Mouse (Mus musculus) urinary bladder, postnatal 36 days (tissue): ENCODE data around the gene Gja1.
"Not testable (repeated sequence)": the region's sequence is repeated elsewhere in the genome, so short reads cannot be mapped to it uniquely, and the experiment has no call there.

Experiments
- DNase-seq, 2 experiments: peaks; one replicate each; pipeline ENCODE4 v3.0.0; 2022; ENCODE audit warnings: low spot score in 2 of 2, mixed read lengths in 1 of 2

The Gja1 gene

DNA sequence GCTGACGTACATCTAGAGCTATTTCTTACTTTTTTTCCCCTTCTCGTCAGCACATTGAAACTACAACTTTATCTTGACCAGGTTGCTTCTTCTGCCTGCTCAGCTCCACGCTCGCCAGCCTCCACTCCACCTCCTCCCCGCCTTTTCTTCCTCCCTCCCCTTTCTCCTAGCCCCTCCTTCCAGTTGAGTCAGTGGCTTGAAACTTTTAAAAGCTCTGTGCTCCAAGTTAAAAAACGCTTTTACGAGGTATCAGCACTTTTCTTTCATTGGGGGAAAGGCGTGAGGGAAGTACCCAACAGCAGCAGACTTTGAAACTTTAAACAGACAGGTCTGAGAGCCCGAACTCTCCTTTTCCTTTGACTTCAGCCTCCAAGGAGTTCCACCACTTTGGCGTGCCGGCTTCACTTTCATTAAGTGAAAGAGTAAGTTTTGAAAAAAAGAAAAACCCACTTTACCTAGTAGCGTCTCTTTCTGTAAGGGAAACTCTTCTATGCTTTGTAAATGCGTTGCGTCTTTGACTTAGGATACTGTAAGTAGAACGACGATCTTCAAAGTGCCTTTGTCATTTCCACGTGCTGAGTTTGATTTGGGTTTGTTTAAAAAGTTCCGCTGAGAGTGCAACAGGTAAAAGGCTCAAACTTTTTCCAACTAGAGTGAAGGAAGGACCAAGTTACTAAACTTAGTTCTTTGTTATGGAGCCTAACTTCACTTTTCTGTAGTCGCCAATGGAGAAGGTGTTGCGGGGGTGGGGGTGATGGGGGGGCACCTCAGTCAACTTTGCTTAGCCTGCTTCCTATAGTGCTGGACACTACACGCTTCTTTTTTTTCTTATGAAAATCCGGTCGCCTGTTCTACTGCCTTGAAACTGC is at the start of gene Gja1:
TSS of gene Gja1 (plus strand) at position 234 of the 869 bp plus-strand sequence.
- DNase-seq: peak; percentile 53 to 70

DNA sequence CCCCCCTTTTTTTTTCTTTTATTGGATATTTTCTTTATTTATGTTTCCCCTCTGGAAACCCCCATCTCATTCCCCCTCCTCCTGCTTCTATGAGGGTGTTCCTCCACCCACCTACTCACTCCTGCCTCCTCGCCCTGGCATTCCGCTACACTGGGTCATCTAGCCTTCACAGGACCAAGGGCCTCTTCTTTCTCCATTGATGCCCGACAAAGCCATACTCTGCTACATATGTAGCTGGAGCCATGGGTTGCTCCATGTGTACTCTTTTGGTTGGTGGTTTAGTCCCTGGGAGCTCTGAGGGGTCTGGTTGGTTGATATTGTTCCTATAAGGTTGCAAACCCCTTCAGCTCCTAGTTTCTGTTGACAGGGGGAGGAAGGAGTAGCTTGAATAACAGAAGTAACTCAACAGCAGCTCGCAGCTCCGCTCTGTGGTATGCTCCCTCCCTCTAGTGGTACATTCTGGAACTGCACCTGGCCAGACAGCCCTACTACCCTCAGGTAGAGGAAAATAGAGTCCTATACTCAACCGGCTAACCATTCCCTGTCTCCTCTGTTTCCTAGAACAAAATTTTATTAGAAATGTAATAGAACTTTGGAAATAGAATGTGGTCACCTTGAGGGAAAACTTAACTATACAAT is 38.2 kb upstream of the Gja1 start:
- DNase-seq: peak; percentile 58 to 76

DNA sequence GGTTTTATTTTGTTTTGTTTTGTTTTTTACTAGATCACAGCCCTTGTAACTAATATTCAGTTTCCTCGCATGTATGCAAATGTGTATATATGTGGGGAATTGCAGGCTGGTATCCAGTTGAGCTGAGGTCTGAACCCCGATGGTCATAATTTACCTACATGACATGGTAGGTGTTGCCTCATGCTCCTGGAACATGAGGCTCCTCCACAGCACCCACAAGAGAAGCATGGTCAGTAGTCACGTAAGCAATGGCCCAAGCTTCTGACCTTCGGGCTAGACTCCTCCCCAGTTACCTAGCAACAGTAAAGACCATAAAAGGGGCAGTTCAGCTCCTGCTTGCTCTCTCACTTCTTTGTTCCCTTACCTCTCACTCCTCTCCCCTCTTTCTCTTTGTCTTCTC is 16.7 kb upstream of the Gja1 start:
- no peak for DNase-seq

DNA sequence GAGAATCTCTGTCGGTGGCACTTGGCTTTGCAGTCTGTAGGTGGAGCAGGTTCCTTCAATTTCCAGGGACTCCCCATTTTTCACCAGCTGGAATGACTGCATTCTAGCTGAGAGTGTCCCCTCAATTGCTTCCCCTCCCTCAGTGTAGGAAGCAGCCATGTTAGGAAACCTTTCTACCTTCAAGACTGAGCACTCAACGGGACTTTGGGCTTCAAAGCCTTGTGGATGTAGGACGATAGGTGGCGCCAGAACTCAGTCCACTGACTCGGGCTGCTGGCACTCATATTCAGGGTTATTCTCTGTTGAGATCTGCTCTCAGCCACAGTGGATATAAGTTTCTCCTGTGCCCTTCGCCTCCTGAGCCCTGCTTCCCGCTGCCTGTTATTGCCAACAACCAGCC is 8.1 kb upstream of the Gja1 start:
- peak; percentile 67 to 76 for DNase-seq

DNA sequence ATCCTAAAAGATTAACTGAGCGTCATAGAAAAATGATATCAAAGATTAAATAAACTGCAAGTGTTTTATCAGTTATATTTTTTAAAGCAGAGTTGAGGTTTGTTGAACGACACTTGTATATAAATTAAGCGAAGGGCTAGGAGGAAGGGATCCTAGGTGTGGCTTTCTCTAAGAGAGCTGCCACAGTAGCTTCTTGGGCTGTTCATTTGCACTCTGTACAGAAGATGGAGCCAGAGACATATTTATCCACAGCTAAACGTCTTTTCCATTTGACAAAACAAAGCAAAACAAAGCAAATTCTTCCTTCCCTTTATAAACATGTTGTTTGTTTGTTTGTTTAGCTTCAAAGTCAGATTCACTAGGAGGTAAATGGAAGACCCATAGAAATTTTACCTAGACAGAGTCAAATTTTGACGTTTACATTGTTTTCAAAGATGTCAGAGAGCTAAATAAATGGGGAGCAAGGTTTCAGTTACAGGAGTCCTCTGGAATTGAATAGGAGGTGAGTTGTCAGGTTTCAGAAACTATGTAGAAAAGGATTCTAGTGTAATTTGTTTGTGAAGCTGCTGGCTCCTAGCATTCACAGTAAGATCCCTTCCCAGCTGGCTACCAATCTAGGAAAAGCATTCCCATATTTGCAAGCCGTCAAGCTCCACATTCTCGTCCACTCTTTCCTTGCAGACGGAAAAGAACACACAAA is 4.0 kb upstream of the Gja1 start:
- DNase-seq: no peak

DNA sequence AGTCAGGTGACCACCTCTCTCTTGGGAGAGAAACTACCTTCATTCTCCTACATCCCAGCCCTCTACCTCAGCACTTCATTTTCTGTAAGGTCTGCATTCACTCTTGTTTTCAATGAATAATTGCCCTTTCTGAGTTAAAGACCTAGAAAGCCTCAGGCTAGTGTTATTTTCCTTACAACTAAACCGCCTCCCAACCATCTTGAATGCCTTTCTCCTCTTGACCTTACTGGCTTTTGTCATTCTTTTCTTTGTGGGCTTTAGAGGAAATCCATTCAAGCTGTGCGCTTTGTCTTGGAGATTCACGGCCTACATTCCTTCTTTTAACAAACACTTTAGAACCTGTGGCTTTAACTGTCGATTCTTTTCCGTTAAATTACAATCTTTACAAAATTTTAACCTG is 3.0 kb upstream of the Gja1 start:
- no peak for DNase-seq

DNA sequence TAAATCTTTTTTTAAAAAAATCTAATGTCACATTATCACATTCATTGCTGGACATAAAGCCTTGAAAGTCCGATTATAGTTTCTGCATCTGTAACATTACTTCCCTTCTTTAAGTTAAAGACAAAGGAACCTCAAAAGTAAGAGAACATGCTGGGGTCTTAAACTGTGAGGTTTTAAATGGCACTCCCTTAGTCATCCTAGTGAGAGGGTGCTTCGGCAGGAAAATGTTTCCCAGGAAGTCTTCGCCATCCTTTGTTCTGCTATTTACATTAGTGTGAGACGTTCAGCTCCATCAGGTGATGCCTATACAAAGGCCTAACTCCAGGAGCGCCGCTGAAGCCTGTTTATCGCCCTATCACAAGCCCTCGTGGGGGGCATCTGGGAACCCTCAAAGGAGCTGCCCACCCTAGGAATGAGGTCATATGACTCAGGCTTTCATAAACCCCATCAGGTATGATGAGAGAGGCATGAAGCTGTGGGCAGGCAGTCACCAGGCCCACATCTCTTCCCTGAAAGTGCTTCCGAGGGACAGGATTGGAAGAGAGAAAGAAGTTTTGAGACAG is 1.1 kb upstream of the Gja1 start:
- DNase-seq: no peak

DNA sequence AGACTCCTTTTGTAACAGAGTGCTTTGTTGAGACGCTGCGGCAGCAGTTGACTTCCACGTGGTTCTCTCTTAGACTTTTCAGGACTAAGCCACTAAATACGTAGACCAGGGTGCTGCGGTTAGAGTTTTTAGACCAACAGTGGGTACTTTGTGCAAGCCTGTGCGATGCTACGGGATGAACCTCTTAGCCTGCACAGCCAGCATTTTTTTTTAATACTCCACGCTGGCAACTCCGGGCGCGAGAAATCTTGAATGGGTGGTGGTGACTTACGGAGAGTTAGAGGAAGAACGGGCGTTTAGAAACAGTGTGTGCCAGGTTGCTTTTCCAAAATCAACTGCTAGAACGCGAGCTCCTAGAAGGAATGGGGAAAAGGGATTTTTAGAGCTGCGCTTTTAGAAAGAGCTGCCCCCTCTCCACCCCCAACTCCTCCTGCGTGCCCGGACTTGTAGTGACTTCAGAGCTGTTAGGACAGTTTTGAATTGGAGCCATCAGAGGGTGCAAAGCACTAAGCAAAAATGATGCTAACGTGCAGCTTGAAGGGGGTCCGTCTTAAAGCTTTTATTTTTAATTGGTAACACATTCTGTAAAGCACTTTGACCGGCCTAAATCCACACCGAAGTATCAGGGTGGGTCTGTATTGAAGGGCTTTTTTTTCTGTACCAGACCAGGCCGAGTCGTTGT is 977 bp downstream of the Gja1 start:
- DNase-seq: peak; percentile 4 to 17

DNA sequence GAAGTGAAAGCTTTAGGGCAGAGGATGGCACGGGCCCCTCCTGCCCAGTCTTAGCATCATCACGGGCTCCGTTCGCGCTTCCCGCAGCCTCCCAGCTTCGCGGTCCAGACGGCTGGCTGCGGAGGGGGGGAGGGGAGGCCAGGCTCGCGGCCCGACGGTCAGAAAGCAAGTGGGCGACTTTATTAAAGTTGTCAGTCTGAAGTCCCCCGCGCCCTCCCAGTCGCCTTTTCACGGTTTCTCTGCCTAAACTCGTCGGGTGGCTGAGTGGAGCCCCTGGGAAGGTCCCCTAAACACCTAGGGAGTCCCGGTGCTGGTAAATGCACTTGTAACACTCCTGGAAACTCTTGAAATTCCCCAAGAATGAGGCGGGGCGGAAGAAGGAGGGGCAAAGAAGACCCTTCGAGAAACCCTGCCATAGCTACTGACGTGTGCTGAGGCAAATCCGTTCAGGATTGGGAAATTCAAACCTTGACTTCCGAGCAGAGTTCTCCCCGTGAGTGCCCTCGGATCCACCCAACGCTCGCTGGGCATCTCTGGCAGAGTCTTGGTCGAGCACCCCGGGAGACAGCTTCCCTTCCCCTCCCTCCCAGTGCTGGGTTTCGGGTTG is 1.6 kb downstream of the Gja1 start:
- peak; percentile 24 to 43 for DNase-seq

DNA sequence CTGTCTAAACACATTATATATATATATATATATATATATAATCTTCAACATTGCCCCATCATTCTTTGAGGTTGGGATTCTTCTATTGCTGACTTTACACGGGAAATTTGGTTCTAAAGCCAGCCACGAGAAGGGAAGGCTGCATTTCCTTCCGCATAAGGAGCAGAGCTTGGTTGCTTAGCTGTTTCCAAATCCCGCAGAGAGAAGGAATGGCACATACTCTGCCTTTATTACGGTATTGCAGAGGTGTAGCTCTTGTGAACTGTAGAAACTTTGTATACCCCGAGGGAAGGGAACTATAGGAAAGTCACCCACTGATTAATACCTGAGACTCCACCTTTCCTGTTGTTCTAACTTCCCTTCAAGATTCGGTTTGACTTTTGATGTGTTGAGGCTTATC is 2.6 kb downstream of the Gja1 start:
- DNase-seq: no peak

DNA sequence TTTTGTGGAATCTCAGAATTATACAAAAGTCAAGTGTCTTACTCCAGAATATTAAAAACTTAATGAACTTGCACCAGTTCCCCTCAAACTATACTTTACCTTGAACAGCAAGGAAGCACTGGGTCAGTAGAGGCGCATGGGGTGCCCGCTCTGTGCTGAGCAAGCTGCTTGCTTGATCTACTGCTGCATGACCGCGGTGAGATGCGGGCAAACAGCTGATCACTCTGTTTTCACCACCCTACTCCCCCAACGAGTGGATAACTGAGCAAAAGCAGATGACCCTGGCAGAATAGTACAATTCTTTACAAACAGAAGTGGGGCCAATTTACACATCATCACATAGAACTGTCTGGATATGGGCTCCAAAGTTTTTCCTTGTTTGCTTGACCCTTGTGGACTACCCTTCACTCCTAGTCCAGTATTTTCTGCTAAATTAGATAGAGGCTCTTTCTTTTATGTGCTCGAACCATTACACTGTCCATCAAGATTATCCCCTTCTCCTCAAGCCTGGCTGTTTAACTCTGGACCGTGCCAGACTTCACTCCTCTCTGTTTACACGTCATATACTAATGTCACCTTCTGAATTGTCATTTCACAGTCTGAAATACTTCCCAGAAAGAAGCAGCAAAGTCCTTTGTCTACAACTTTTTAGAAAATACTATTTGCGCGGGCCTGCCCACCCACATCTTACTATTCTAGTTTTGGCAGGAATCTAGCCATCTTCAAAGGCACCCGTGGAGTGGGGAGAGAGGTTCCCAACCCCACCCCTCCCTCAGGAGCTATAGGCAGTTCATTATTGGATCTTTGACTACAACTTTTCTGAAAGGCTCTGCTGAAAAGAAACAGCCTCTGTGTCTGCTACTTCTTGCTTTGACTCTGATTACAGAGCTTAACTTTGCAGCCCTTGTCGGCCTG is 8.3 kb downstream of the Gja1 start:
- DNase-seq: no peak

DNA sequence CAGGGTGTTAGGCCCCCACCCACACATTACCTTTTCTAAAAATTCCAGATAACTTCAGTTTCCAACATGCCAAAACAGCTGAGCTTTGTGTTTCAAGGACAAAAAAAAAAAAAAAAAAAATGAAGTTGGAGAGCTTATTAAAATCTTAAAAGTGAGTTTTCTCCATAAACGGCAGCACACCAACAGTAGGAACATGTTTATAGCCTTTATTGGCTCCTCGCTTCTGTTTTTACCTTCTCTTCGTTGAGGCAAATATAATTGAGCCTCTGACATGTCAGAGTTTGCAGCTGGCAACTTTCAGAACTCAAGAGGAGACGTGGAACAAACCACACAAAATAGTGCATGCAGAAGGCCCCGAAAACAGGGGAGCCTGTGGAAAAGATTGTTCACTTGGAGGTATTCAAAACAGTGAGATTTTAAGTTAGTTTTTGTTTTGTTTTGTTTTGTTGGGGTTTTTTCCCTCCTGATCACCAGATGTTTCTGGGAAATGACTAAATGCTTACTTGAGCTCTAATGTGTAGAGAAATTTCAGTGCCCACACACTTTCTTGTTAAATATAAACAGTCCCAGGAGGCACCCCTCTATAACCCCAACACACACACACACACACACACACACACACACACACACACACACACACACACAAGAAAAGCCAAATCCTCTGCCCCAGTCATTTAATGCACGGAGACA is 16.1 kb downstream of the Gja1 start:
- DNase-seq: no peak

DNA sequence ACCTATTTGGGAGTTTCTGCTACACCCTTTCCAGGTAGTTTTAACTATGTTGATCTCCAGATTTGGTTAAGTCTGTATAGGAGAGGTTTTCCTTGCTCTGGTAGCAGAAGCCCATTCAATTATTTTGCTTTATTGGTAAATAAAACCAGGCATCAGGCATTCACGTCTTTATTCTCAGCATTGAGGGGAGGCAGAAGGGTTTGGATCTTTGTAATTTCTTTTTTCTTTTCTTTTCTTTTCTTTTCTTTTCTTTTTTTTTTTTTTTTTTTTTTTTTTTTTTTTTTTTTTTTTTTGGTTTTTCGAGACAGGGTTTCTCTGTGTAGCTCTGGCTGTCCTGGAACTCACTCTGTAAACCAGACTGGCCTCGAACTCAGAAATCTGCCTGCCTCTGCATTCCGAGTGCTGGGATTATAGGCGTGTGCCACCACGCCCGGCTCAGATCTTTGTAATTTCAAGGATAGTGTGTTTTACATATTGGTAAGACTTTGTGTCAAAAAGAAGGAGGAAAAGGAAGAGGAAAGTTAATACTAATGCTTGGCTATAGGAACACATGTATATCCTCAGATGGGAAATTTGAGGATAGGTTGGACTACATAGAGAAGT is 16.8 kb downstream of the Gja1 start:
- not testable (repeated sequence) for DNase-seq

DNA sequence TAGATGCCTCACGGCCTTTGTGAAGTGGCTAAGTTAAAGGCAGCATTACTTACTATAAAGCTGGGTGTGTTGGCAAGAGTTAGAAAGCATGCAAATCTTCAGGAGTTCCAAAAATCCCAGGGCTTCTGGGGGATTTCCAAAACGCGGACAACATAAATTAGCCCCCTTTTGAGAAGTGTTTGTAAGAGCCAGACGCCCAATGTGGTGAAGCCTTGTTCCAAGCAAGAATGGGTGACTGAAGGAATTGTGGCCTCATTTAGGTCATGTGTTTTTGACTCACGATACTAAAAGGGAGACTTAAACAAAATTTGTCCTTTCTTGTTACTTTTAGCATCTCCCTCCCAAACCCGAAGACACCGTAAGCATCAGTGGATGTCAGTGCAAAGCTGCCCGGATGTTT is 20.7 kb downstream of the Gja1 start:
- no peak for DNase-seq

DNA sequence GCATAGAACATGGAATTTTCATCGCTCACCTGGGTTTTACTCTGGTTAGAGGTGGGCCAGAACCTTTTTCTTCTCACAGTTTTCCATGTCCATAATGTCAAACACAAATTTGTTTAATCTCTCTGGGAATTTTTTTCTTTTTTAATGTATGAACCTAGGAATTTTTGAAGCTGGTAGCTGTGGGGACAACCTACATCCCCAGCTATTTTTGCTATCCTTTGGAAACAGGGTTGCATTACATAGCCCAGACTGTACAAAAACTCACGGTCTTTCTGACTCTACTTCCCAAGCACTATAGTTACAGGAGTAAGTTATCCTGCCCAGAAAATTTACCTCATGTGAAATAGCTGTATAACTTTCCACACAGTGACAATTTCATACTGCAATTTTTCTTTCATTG is 21.2 kb downstream of the Gja1 start:
- DNase-seq: no peak

DNA sequence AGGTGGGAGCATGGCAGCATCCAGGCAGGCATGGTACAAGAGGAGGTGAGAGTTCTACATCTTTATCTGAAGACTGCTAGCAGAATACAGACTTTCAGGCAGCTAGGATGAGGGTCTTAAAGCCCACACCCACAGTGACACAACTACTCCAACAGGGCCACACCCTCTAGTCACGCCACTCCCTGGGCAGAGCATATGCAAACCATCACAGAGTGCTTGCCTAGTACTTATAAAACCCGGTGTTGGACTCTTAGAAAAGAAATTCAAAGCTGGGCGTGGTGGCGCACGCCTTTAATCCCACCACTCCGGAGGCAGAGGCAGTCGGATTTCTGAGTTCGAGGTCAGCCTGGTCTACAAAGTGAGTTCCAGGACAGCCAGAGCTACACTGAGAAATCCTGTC is 24.3 kb downstream of the Gja1 start:
- DNase-seq: not testable (repeated sequence)

DNA sequence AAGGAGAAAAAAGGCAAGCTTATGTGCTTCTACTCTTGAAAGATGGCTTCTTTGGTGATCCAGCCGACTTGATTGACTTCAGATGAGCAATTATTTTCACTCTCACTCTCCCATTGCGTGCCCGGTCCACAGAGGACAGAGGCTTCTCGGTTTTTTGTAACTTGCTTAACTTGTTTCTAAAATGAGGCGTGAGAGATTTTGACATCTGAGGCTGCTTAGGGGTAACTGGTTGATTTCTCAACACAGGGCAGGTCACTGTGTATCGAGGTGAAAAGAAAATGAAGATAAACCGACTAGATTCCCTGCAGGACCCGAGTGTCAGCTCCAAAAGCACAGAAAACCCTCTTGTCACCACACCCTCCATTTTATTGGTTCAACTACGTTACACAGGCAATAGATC is 28.8 kb downstream of the Gja1 start:
- peak in 1 of 2 experiments; percentile 14 for DNase-seq

DNA sequence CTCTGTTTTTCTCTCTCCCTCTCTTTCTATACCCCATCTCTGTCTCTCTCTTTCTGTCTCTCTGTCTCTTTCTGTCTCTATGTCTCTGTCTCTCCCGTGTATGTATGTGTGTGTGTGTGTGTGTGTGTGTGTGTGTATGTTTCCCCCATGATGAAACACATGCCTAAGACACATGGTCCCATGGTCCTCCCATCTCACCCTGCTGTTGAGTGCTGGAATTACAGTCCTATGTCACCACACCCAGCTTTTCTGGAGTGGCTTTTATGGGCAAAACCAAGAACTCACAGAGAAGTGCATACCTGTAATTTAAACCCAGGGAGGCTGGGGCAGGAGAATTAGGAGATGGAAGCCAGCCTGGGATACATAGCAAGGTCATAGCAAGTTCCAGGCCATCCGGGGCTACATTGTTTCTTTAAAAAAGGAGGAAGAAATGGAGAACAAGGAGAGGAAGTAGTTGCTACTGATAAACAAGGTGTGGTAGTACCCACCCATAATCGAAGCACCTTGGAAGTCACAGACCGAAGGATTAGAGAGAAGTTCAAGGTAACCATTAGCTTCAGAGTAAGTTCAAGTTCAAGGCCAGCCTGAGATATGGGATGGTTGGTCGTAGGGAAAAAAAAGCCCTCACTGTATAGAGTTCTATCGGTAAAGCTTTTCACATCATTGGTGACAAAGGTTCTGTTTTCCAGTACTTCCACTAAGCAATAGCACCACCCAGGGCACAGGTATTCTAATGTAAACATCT is 29.4 kb downstream of the Gja1 start:
- DNase-seq: no peak
